Mouse (Mus musculus) granulocyte monocyte progenitor cell, adult 5-6 weeks (primary cell): ENCODE measurements around the gene Prr12. TPM values are rescaled to one million over a fixed set of nuclear protein-coding genes. Genes with fewer than 3 reads are reported as not detected.
A peak's percentile ranks its signal among the peaks of the same experiment; 100 is the strongest.
"Not testable (repeated sequence)": the region's sequence is repeated elsewhere in the genome, so short reads cannot be mapped to it uniquely, and the experiment has no call there.

Experiments used
- ATAC-seq: replicated peaks from 2 replicates; pipeline ENCODE4 v1.8.0; 2016; ENCODE audit warnings: mild to moderate bottlenecking, moderate TSS enrichment, inconsistent platforms; ENCODE audit not compliant: poor library complexity, severe bottlenecking
- total RNA-seq, 2 experiments: library from RNA; stranded (forward) in 1 of 2; stranded (reverse) in 1 of 2; fragments of 200-712, 200-1000 nt in 1 of 2; fragments of >200 nt in 1 of 2; fragmentation: Nextera tagmentation in 1 of 2; gene quantifications; 2 replicates each; pipeline ENCODE4 v1.2.3; 2014 to 2017

Gene Prr12
- total RNA-seq, 2 experiments from 2014 or later = 4.1 to 21.1 TPM

DNA sequence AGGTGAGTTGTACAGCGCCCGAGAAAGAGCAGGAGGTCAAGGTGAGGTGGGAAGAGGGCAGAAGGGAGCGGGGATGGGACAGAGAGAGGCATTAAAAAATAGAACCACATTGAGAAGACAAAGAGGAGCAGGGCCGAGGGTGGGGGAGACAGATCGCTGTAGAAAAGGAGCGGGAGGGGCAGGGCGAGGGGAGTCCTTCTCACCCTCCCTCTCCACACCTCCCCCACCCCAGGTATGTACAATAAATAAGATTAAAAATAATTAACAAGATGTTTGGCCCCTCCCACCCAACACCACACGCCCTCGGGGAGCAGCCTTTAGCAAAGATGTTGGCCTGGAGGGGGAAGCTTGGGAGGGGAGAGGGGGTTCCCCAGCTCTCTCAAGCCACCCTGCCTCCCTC is 24.9 kb downstream of the Prr12 start:
- ATAC-seq = no peak

DNA sequence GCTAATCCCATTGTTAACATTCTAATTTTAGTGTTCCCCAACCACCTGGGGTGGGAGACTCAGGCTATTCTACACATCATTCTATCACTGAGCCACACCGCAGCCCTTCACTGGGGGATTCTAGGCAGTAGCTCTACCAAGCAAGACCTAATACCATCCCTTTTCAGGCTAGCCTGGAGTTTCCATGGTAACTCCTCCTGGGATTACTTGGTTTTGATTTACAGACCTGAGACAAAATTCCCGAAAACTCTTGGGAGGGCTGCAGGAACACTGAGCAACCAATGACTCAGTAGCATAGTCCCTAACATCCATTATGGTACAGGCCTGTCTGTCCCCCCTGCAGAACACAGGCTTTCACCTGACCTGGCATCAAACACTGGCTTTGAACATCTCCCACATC is 26.4 kb downstream of the Prr12 start:
- no peak for ATAC-seq

DNA sequence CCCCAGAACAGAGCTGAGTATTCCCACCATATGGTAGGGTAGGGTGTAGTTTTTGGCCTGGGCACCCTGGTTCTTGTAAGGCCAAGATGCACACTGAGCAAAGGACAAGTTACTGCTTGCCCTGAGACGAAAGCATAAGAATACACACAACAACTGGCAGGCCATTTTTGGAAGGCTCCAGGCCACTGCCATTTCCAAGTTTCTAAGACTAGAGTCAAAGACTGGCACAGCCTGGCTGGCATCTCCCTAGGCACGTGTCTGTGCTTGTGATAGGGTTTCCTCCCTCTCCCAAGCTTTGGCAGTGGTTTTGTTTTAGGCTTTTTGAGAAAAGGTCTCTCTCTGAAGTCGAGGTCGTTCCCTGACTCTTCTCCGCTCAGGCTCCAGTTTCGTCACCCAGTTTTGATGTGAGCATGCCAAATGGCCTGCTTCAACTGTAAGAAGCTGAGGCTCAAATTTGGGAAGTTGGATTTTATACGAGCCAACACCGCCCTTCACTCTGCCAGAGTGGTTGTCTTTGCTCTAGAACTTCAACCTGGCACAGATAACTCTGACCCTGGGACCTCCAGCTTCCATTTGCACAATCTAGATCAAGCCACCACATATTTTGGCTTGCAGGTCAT is 27.0 kb downstream of the Prr12 start:
- ATAC-seq = no peak

DNA sequence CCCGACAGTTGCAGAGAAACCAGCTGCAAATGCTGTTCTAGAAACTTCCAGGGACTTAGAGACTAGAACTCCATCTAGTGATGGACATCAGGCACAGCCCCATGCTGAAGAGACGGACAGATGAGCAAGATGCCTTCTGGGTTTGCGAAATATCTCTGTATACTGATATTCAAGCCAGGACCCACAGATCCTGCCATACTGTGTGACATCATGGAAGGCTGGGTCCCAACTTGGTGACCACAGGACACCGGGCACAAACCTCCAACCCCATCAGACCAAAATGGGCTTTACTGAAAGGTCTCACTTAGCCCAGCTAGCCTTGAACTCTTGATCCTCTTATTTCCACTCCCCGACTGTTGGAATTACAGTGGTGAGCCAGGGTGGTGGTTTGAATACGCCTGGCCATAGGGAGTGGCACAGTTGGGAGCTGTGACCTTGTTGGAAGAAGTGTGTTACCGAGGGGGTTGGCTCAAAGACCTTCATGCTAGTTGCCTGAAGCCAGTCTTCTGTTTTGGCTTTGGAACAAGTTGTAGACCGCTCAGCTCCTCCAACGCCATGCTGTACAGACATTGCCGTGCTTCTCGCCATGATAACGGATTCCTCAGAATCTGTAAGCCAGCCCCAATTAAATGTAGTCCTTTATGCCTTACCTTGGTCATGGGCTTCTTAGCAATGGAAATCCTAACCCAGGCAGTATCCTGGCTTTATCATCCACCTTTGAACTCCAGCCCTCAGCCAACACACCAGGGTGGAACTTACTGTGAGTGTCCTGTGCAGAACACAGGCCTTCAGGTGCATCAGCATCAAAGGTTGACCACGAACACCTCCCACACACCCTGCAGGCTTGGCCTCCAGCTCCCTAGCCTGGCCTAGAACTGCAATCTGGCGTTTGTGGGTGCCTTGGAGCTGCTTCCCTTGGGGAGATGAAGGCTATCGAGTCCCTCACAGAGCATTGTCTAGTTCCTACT is 28.1 kb downstream of the Prr12 start:
- peak; percentile 54 for ATAC-seq

DNA sequence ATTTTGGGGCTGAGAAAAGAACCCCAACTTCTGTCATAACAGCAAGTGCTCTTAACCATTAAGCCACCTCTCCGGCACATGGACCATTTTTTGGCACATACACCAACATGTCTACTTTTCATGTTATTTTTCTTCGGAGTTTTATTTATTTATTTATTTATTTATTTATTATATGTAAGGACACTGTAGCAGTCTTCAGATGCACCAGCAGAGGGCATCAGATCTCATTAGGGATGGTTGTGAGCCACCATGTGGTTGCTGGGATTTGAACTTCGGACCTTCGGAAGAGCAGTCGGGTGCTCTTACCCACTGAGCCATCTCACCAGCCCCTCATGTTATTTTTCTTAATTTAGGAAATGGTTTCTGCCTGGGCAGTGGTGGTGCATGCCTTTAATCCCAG is 29.0 kb downstream of the Prr12 start:
- ATAC-seq = not testable (repeated sequence)

DNA sequence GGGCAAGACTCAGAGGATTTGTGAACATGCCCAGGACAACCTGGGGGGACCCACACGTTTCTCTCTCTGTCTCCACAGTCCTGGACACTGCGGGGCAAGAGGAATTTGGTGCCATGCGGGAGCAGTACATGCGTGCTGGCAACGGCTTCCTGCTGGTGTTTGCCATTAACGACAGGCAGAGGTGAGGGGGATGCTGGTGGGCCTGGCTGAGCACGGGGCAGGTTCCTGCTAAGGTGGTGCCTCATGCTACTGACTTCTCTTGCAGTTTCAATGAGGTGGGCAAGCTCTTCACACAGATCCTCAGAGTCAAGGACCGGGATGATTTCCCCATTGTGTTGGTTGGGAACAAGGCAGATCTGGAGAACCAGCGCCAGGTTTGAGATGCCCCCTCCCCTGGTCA is 32.5 kb downstream of the Prr12 start:
- ATAC-seq = no peak

DNA sequence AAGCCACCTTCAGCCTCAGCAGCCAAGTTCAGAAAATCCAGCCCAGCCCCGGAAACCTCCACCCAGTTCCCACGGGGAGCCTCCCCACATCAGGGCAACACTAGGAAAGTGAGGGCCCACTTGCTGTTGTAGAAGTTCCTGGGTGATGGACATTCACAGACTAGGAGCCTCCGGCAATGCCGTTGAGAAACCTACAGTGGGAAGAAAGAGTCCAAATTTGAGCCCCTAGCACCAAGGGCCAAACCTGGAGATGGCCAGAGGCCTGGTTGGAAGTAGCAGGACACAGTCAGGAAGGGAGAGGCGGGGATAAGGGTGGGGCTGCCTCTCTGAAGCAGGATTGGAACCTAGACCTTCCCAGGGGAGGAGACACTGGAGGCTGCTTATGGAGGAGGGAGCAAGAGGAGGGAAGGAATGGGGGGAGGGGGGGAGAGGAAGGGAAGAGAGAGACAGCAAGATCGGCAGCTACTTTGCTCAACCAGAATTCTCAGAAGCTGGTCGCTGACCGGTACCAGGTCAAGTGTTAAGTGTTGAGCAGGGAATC is 33.6 kb downstream of the Prr12 start:
- ATAC-seq = no peak

DNA sequence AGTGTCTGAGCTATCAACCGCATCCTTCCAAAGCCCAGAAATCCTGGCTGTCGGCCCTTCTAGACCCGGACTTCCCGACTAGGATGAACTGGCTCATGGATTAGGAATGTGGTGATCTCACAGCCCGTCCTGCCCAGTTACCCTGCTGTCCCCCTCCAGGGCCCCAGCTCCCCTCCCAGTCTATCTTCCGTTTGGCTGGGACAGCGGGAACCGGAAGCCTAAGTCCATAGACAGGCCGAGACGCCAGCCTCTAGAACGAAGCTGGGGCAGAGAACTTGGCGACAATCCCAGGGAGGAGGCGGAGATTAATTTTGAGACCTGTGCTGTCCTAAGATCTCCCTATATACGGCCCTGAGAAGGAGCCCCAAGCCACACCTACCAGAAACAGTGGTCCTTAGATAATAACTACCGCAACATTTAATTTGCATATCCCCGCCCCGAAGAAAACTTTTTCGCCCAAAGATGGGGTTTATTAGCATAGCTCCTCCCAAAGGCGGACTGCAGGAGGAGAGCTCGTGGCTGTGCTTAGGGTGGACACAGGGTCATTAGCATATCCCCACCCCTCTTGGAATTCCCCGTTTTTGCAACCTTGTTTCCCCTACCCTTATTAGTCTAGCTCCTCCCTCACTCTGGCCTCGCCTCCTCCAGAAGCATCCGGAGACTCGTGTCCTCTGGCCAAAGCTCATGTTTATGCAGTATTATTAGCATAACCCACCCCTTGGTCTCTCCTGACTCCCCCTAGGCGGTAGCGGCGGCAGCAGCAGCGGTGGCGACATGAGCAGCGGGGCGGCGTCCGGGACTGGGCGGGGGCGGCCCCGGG is 35.2 kb downstream of the Prr12 start, which contains the start of gene Rras:
Gene Rras (plus strand): TSS at position 720 of the 820 bp plus-strand sequence.
- ATAC-seq = peak; percentile 75

DNA sequence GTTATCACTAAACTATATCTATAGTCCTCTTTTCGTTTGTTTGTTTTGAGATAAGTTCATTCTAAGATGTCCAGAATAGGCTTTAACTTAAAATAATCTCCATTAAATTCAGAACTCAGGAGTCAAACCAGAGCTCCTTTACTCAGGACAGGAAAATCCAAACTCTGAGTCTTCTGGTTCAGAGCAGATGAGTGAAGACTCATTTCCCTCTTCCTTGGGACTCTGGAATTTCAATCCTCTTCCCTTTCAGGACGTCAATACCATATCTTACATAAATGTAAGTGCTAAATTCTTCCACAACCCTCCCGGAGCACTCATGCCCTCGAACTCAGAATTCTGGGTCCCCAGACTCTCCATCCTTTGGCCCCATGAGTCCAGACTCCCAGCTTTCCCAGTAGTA is 35.9 kb downstream of the Prr12 start:
- ATAC-seq = no peak

DNA sequence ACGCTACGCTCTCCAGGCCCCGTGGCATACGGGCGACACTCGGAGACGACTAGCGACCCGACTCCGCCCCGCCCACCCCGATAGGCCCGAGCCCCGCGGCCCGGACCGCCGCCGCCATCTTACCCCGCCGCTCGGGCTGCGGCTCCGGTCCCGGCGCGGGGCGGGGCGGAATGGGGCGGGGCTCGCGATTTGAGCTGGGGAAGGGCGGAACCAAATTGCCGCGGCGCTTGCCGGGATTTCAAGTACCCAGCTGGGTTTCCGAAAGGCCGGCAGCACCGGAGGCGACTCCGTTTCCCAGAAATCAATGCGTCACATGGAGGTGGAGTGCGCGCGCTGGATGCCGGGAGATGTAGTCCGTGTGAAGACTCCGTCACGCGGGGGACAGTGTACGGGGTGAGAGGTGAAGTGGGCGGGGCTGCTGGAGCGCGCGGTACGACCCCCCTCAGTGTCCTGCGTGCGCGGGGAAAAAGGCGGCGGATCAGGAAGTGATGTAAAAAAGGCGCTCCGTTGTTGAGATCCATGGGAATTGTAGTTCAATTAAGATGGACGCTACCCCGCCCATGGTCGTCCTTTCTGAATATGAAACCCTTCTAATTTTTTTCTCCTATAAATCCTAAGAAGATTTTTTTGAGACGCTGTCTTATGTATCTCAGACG is 36.6 kb downstream of the Prr12 start, which contains the start of gene Scaf1:
Gene Scaf1 (minus strand): TSS at position 407 of the 656 bp plus-strand sequence.
- peak; percentile 64 for ATAC-seq

DNA sequence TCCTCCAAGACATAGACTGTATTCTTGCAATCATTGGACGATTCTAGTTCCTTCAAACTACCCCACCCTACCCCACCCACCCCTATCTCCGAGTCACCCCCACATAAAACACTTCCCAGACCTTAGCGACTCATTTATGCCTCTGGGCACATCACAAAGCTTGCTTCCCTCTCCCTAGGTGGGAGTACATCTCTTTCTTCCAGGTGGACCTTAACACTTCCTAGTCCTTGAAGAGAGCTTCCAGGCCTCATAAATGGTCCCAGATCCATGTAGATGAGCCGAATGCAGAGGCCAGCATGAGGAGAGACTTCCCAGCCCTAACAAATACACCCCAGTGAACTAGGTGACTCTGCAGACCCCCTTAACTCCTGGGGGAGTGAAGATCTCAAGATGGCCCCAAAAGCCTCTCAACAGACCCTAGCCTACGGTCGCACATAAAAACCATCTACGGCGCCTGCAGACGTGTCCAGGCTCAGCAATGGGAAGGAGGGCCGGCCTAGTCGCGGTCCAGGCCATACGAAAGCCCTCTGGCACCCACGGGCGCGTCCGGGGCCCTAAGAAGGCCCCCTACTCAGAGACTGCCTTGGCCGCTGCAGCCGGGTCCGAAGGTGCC is 37.2 kb downstream of the Prr12 start:
- ATAC-seq = no peak

DNA sequence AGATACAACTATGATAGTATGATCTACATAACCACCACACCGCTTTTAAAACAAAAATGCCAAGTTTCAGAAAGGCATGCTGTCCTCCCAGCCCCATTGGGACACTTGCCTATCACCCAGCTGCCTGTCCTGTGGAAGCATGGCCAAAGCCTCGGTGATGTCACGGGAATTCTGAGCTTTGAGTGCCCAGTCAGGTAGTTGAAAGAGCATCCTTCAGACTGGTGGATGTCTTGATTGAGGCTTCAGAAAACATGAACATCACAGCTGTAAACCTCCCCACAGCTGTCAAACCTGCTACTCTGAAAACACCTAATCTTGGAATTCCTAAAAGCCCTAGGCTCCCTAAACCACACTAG is 38.6 kb downstream of the Prr12 start:
- ATAC-seq = no peak

DNA sequence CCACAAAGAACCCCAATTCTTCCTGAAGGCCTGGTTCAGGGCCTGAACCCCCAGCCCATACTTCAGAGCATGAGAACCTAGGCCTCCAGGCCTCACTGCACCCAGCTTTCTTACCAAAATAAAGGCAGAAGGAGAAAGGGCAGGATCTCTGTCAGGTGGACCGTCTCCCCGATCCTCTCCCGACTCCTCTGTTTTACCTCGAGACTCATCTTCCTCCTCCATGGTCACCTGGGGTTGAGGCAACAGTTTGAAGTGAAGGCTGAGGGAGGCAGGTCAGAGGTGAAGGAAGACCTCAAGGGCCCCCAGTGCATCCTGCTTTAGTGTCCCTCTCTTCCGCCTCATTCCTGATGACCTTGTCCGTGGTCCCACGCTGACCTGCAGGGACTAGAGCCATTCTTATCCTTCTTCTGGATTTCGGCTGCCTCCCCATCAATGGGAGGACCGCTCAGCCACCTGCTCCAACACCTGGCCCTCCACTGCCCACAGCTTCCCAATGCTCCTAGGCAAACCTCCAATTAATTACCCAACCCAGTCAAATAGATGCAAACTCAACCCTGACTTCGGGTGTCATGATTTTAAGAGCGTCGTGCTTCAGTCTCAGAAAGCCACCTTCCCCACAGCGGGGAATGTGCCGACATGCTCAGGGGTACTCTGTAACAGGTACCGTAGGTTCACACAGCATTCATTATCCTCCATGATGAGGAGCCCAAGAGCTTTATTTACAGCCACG is 39.1 kb downstream of the Prr12 start:
- ATAC-seq = no peak

DNA sequence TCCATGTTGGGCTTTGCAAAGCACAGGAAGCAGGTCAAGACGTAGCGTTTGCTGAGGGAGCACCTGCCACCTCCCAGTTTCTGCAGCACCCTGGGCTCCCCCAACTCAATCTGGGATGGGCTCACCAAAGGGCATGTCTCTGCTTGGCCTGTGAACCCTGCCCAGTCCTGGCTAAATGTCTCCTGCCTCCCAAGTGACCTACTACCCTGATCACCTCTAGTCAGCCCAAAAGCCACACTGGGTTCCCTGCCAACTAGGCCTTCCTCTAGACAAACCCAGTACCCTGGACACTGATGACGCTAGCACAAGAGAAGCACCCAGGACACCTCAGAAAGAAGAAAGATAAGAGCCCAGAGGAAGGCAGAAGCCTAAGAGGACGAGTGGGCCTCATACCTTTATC is 39.9 kb downstream of the Prr12 start:
- ATAC-seq = no peak

DNA sequence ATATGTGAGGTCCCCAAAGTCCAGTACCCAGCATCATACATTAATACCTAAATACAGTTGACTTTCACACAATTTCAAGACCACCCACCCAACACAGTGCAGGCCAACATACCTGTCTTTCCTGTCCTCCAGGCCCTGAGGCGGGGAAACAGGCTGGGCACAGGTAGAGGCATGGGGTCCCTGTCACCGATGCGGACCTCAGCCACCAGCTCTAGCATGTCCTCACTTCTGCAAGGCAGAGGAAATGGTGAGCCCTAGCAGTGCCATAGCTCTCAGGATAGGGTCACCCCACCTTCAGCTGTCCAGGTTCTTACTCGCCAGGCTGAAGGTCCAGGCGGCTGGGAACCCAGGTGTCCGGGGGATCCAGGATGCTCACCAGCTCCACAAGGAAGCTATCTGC is 40.7 kb downstream of the Prr12 start:
- no peak for ATAC-seq

DNA sequence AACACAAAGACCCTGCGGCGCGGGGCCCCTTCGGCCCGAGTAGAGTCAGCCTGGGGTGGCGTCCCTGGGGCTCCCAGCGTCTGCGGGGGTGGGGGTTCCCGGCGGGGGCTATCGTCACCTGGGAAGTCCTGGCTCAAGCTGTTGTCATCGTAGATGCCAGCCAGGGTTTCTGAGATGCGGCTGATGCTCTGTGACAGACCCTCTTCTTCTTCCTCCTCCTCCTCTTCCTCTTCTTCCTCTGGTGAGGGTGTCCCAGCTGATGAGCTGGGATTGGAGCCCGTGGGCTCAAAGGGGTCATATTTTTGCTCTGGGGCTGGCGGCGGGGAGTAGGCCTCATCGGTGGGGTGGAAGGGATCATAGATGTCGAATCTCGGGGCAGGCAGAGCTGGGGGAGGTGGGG is 44.3 kb downstream of the Prr12 start:
- no peak for ATAC-seq

DNA sequence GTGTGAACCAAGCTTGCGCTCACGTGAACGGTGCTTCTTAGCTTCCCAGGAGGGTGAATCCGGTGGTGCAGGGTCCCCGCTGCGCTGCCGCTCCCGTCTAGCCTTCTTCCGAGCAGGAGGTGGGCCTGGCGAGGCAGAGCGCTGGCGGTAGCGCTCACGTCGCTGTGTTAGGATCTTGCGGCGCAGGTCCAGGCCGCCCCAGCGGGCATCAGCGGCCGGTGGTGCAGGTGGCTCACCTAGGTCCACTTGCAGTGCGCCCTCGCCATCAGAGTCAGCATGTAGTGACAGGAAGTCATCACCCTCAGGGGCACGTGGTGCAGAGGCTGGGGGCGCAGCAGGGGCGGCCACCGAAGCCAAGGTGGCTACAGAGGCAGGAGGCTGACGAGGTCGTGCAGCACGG is 44.8 kb downstream of the Prr12 start:
- no peak for ATAC-seq

DNA sequence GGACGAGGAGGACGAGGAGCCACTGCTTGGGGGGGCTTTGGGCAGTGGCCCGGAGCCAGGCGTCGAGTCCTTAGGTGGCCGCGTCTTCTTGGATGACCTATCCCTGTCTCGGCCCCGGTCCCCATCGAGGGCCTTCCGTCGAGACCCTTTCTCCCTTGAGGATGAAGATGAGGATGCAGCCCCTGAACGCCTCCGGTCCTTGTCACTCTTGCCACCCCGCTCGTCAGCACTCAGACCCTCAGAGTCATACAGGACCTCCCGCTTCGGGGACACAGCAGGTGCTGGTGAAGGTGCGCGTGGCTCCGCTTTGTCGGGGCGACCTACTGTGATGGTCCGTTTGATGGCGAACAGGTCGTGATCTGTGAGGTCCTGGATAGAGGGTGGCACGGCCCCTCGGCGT is 45.5 kb downstream of the Prr12 start:
- no peak for ATAC-seq

DNA sequence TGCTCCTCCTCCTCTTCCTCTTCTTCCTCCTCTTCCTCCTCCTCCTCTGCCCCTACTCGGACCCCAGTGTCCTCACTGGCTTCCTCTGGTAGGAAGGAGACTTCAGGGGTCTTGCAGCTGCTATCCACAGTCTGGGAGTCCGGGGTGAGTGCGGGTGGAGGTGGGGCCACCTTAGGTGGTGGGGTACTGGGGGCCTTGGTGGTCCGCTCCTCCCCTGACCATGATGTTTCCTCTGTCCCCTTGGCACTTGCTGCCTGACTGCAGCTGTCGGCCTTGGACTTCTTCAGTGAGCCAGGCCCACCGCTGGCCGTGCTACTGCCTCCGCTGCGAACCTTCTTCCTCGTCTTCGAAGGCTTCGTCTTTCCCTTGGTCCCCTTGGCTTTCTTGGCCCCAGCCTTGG is 46.2 kb downstream of the Prr12 start:
- ATAC-seq = no peak
